Mouse (Mus musculus): ENCODE measurements around the gene Tpbgl.

Tpbgl gene

GRCm38 (mm10) chr7:99626376-99627270 is at the start of gene Tpbgl:
Tpbgl (minus strand) TSS chr7:99627103.
- peak; percentile 73 for DNase-seq (ENCODE audit: low spot score)

- DNase-seq (ENCODE audit: low spot score) = no peak
Observed at GRCm38 (mm10) chr7:99674890-99675289, 48.0 kb upstream of the Tpbgl start.

GRCm38 (mm10) chr7:99674209-99674608 is 47.3 kb upstream of the Tpbgl start:
- no peak for DNase-seq (ENCODE audit: low spot score)

GRCm38 (mm10) chr7:99673188-99673587 is 46.3 kb upstream of the Tpbgl start:
- no peak for DNase-seq (ENCODE audit: low spot score)

GRCm38 (mm10) chr7:99671544-99672435 is 44.9 kb upstream of the Tpbgl start:
- DNase-seq (ENCODE audit: low spot score) = no peak

GRCm38 (mm10) chr7:99670915-99671314 is 44.0 kb upstream of the Tpbgl start:
- no peak for DNase-seq (ENCODE audit: low spot score)

- peak; percentile 54 for DNase-seq (ENCODE audit: low spot score)
Observed at GRCm38 (mm10) chr7:99668802-99669201, 41.9 kb upstream of the Tpbgl start.

GRCm38 (mm10) chr7:99667096-99667495 is 40.2 kb upstream of the Tpbgl start:
- no peak for DNase-seq (ENCODE audit: low spot score)

GRCm38 (mm10) chr7:99665731-99666452 is 39.0 kb upstream of the Tpbgl start:
- DNase-seq (ENCODE audit: low spot score) = no peak

GRCm38 (mm10) chr7:99664571-99665485 is 37.9 kb upstream of the Tpbgl start:
- peak; percentile 54 for DNase-seq (ENCODE audit: low spot score)

GRCm38 (mm10) chr7:99663507-99664220 is 36.8 kb upstream of the Tpbgl start:
- no peak for DNase-seq (ENCODE audit: low spot score)

- no peak for DNase-seq (ENCODE audit: low spot score)
Observed at GRCm38 (mm10) chr7:99662311-99662710, 35.4 kb upstream of the Tpbgl start.

- DNase-seq (ENCODE audit: low spot score) = peak; percentile 59
Observed at GRCm38 (mm10) chr7:99661571-99662230, 34.8 kb upstream of the Tpbgl start.

- peak; percentile 36 for DNase-seq (ENCODE audit: low spot score)
Observed at GRCm38 (mm10) chr7:99661071-99661470, 34.2 kb upstream of the Tpbgl start.

GRCm38 (mm10) chr7:99659379-99660029 is 32.6 kb upstream of the Tpbgl start:
- peak; percentile 93 for DNase-seq (ENCODE audit: low spot score)

GRCm38 (mm10) chr7:99654244-99654643 is 27.3 kb upstream of the Tpbgl start:
- no peak for DNase-seq (ENCODE audit: low spot score)

GRCm38 (mm10) chr7:99649585-99649984 is 22.7 kb upstream of the Tpbgl start:
- no peak for DNase-seq (ENCODE audit: low spot score)

- DNase-seq (ENCODE audit: low spot score) = peak; percentile 85
Observed at GRCm38 (mm10) chr7:99648623-99649022, 21.7 kb upstream of the Tpbgl start.

GRCm38 (mm10) chr7:99644701-99645100 is 17.8 kb upstream of the Tpbgl start:
- no peak for DNase-seq (ENCODE audit: low spot score)

Data from testis, postnatal 10 days (tissue).